In the genomic region with DNA sequence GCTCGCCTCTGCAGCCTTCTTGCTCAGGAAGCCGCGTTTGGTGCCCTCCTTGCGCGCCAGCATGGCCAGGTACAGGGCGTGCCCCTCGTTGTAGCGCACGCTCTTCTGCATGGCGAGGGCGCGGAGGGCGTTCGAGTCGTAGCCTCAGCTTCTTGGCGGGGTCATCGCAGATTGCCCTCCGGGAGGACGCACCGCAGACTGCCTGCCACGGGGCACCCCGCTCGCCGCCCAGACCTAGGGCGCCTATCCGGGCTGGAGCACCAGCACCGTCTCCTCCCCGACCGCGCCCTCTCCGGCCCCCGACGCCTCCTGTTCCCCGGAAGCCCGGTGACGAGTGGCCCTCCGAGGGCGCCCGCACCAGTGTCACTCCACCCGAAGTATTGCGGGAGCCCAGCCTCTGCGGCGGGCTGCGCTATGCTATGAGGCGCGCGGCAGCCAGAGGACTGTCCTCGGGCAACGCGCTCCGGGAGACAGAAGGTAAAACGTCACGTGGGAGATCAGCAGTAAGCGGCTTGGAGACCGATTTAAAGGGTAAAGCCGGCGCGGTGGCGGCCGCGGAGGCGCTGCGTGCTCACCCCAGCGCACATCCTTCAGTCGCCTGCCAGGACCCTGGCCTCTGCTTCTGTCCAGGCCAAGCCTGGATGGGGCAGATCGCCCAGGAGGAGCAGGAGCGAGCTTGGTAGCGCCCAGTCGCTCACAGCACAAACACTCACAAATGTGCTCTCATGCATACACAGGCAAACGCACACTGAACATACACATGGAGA, we compare ENCODE assay signal across 8 mouse cellular contexts. TPM values are rescaled to one million over a fixed set of nuclear protein-coding genes. Genes with fewer than 3 reads are reported as not detected.
A peak's percentile ranks its signal among the peaks of the same experiment; 100 is the strongest.
DNase-seq lines count a peak whose midpoint lies in the region; ATAC-seq and TF ChIP-seq lines count a peak whose summit lies in the region.

A gene (minus strand): TSS at position 273 of the 767 bp plus-strand sequence.

- peak within 1 kb of the TSS; percentile 46 for H3K27ac ChIP-seq in hindbrain, embryonic 15.5 days (replicated peaks)
- H3K27ac ChIP-seq in left cerebral cortex, adult 2 months: peak within 1 kb of the TSS; percentile 89
- no peak within 1 kb of the TSS for H3K27ac ChIP-seq in stomach, embryonic 14.5 days (ENCODE audit: low read length)

- no peak for TF ChIP-seq CTCF in left cerebral cortex, adult 2 months (IDR thresholded peaks at IDR 0.05)

- H3K4me1 ChIP-seq in hindbrain, embryonic 15.5 days (replicated peaks): peaks cover 8% of the 10 kb centered on the region
- H3K4me1 ChIP-seq in stomach, embryonic 14.5 days (ENCODE audit: control insufficient read depth, insufficient read depth, low read length): no peaks in the 10 kb centered on the region

- intact Hi-C loops in left cerebral cortex, adult 2 months (cut with DNase I): loop anchor here (2.0 to 5.0 kb wide), 2 partner anchors 66 to 223 kb away; no protein-coding TSS in a partner anchor

- DNase-seq in Muller cell, postnatal 12 days (ENCODE audit: inconsistent ontology term): peak; percentile 58
- DNase-seq in adrenal gland, postnatal 36 days: peak; percentile 37 to 43
- DNase-seq in frontal cortex, postnatal 10 days (ENCODE audit: low spot score in 2 of 2): peak; percentile 14 to 52
- peak; percentile 57 to 66 for DNase-seq in left cerebral cortex, adult 2 months (ENCODE audit: extremely low spot score in 1 of 2, low spot score in 2 of 2)
- peak; percentile 31 to 39 for DNase-seq in lung, postnatal 4 days
- no peak for DNase-seq in adipocyte (ENCODE audit: low spot score)

- peak within 1 kb of the TSS; percentile 90 for H3K4me2 ChIP-seq in hindbrain, embryonic 15.5 days
- peak within 1 kb of the TSS; percentile 86 for H3K4me2 ChIP-seq in stomach, embryonic 14.5 days (replicated peaks; ENCODE audit: low read depth, low read length)

- peak within 1 kb of the TSS; percentile 63 for H3K9ac ChIP-seq in hindbrain, embryonic 15.5 days
- H3K9ac ChIP-seq in stomach, embryonic 14.5 days (replicated peaks; ENCODE audit: low read depth, low read length): 0 out of 2 replicates have a peak within 1 kb of the TSS, but pooled peaks have one; percentile 21

- H3K27me3 ChIP-seq in hindbrain, embryonic 15.5 days: 0 out of 2 replicates have a peak, but pooled peaks cover 4% of the 10 kb centered on the region
- peaks cover 11% of the 10 kb centered on the region; the same call in 1 of the 2 replicates for H3K27me3 ChIP-seq in stomach, embryonic 14.5 days (ENCODE audit: control insufficient read depth, insufficient read depth, low read length)

- peak; percentile 91 for ATAC-seq in hindbrain, embryonic 15.5 days (ENCODE audit: low FRiP score, low read depth)
- ATAC-seq in stomach, embryonic 14.5 days (ENCODE audit: insufficient number of reproducible peaks, insufficient read depth, low FRiP score, low read depth): peak; percentile 73

- H3K4me3 ChIP-seq in hindbrain, embryonic 15.5 days: peak within 1 kb of the TSS; percentile 63
- peak within 1 kb of the TSS; percentile 74 for H3K4me3 ChIP-seq in left cerebral cortex, adult 2 months
- peak within 1 kb of the TSS; percentile 38 for H3K4me3 ChIP-seq in stomach, embryonic 14.5 days (ENCODE audit: low read depth, low read length)

- no peaks in the 10 kb centered on the region for H3K9me3 ChIP-seq in hindbrain, embryonic 15.5 days
- no peaks in the 10 kb centered on the region for H3K9me3 ChIP-seq in stomach, embryonic 14.5 days (ENCODE audit: control insufficient read depth, low read depth, low read length)

- WGBS in hindbrain, embryonic 15.5 days: 1% methylated on average over 69 of the region's 70 CpGs
- WGBS in stomach, embryonic 14.5 days: 1% methylated on average over 70 of the region's 70 CpGs

- no peaks in the 10 kb centered on the region for H3K36me3 ChIP-seq in hindbrain, embryonic 15.5 days
- no peaks in the 10 kb centered on the region for H3K36me3 ChIP-seq in stomach, embryonic 14.5 days (ENCODE audit: control insufficient read depth, insufficient read depth, low read length)

RNA-seq across cellular contexts. Expression of the gene that starts here (rescaled TPM):
- total RNA-seq in adrenal gland, postnatal 36 days (2021): 1 to 10 TPM; 2.6 to 2.7 TPM
- 9.5 and 9.8 TPM in 2 replicates for polyA plus RNA-seq in hindbrain, embryonic 15.5 days (2015; fragmentation: Nextera tagmentation; extraction: Ambion mirVana)
- total RNA-seq in left cerebral cortex, adult 2 months (2021): 100 to 1,000 TPM; 233 to 235 TPM
- polyA plus RNA-seq in stomach, embryonic 14.5 days (2014; fragmentation: Nextera tagmentation; extraction: Ambion mirVana): 0.14 and 0.35 TPM in 2 replicates

Comparison
In these comparisons a context has a peak if more than half of its experiments do, and no peak if none do; other contexts are left out.
1. RNA of the gene that starts here (total RNA-seq): 233 to 235 TPM in left cerebral cortex, adult 2 months; 2.6 to 2.7 TPM in adrenal gland, postnatal 36 days; every median in the first group is over 10 times any median in the second.
2. Peak in ATAC-seq, H3K4me3 ChIP-seq, H3K9ac ChIP-seq and H3K4me2 ChIP-seq in stomach, embryonic 14.5 days; RNA of the gene not detected or under 1 TPM.
3. Peak in every context shown above with its lines, with median percentiles within 50 percentile points of each other: H3K4me3 ChIP-seq.